Mouse (Mus musculus): Measurements from ENCODE around the gene Add1. TPM values are rescaled to one million over a fixed set of nuclear protein-coding genes. Genes with fewer than 3 reads are reported as not detected.

Gene Add1
- polyA plus RNA-seq (2012; rRNA removed), result 375 and 376 TPM in 2 replicates

DNA sequence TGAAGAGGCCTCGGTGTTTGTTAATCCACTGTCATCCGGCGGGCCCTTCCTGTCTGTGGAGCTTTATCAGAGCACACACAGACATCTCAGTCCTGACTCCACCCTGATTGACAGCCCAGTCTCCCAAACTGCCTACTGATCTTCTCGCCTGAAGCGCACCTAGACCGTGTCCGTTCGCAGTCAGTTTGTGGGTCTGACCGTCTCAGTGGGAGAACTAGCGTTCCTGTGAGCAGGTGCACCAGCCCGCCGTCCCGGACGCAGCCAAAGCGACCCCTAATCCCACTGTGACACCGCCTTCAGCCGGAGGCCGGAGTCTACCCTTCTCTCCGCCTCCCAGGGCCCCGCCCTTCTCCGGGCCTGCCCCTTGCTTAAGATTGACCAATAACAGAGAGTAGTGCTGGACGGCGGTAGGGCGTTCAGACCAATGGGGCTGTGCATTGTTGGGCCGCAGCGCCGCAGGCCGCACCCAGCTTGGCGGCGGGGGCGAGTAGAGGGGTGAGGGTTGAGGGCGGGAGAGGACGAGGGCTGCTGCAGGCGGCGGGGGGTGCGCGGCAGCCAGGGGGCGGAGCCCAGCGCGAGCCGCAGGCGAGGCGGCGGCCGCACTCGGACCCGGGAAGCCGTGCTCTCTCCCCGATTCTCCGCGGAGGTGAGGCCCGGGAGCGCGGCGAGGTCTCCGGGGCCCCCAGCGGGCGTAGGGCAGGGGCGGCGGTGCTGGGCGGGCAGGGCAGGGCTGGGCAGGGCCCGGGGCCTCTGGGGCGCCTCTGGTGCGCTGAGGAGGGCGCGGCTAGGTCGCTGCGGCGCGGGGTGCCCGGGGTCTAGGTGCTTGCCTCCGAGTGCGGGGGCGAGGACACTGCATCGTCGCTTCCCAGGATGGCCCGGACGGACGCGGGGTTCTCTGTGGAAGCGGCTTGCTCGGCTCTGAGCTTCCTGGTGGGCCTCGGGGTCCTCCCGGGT is at the start of gene Add1:
Gene Add1 (plus strand): TSS at position 397 of the 954 bp plus-strand sequence.
- Histone ChIP-seq H3K4me3 (ENCODE audit: insufficient read depth, low read length) (peak within 1 kb of the TSS; percentile 68), H3K27ac (ENCODE audit: insufficient read depth, low read length) (peak within 1 kb of the TSS; percentile 87), H3K4me1 (ENCODE audit: control insufficient read depth, insufficient read depth, low read length) (peaks cover 4% of the 10 kb centered on the region)
- no peak for TF ChIP-seq CTCF (IDR thresholded peaks at IDR 0.05; ENCODE audit: extremely low read depth, insufficient read depth, low read length)
- TF ChIP-seq POLR2A (IDR thresholded peaks at IDR 0.05; ENCODE audit: extremely low read depth, insufficient read depth, low read length), result peak; percentile 95

DNA sequence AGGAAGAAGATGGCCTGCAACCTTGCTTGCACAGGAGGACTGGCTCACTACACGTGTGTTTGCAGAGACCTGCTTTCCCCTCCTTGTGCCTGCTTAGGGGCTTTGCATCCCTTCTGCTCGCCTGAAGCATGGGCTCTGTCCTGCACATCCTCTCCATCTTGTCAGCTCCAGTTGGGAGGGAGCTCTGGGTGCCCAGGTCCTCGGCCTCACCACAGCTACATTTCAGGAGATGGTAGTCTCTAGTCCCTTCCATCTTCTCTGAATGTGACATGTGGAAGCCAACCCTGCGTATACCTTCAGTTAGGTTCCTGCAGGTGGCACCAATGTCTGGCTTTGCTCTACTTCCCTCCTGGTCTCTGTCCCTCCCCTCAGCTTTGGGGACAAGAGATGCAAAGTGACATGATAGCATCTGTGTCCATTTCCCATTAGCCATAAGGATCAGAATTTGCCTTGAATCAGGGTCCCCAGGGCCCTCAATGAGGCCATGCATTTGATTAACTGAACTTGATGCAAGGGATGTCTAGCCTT is 49.4 kb upstream of the Add1 start:
- no peaks in the 10 kb centered on the region for H3K4me1 ChIP-seq (ENCODE audit: control insufficient read depth, insufficient read depth, low read length)
- H3K4me3 ChIP-seq (ENCODE audit: insufficient read depth, low read length), result no peak overlapping the region
- H3K27ac ChIP-seq (ENCODE audit: insufficient read depth, low read length), result no peak overlapping the region
- peak; percentile 34; the same call in 1 of the 2 replicates for TF ChIP-seq CTCF (IDR thresholded peaks at IDR 0.05; ENCODE audit: extremely low read depth, insufficient read depth, low read length)
- TF ChIP-seq POLR2A (IDR thresholded peaks at IDR 0.05; ENCODE audit: extremely low read depth, insufficient read depth, low read length), result no peak

- Histone ChIP-seq H3K4me3 (ENCODE audit: insufficient read depth, low read length) (no peak overlapping the region), H3K27ac (ENCODE audit: insufficient read depth, low read length) (no peak overlapping the region), H3K4me1 (ENCODE audit: control insufficient read depth, insufficient read depth, low read length) (no peaks in the 10 kb centered on the region)
- TF ChIP-seq CTCF (IDR thresholded peaks at IDR 0.05; ENCODE audit: extremely low read depth, insufficient read depth, low read length), result no peak
- no peak for TF ChIP-seq POLR2A (IDR thresholded peaks at IDR 0.05; ENCODE audit: extremely low read depth, insufficient read depth, low read length)
Observed at GRCm38 (mm10) chr5:34524511-34524910, 49.0 kb upstream of the Add1 start.

GRCm38 (mm10) chr5:34525663-34526476 is 47.6 kb upstream of the Add1 start, which contains the start of gene Sh3bp2:
Gene Sh3bp2, plus strand, starts transcription at chr5:34525838.
- H3K4me1 ChIP-seq (ENCODE audit: control insufficient read depth, insufficient read depth, low read length), result no peaks in the 10 kb centered on the region
- TF ChIP-seq POLR2A (IDR thresholded peaks at IDR 0.05; ENCODE audit: extremely low read depth, insufficient read depth, low read length) (peak; percentile 37; the same call in 1 of the 2 replicates), CTCF (IDR thresholded peaks at IDR 0.05; ENCODE audit: extremely low read depth, insufficient read depth, low read length) (no peak)
- H3K27ac ChIP-seq (ENCODE audit: insufficient read depth, low read length), result no peak within 1 kb of the TSS
- peak within 1 kb of the TSS; percentile 39 for H3K4me3 ChIP-seq (ENCODE audit: insufficient read depth, low read length)

DNA sequence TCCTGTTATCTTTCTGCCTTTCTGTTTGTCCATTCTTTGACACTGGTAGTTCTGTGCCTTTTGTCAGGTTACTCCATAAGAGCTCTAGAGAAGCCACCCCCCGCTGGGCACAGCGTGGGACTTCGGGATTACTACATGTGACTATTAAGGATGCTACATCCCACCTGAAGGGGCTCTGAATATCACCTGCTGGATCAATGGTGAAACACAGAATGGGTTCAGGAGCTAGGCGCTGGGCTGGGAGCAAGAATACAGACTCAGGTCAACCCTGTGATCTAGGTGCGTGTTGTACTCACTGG is 47.0 kb upstream of the Add1 start:
- Histone ChIP-seq H3K4me3 (ENCODE audit: insufficient read depth, low read length) (0 out of 2 replicates have a peak overlapping the region, but pooled peaks have one; percentile 39), H3K4me1 (ENCODE audit: control insufficient read depth, insufficient read depth, low read length) (no peaks in the 10 kb centered on the region)
- TF ChIP-seq CTCF (IDR thresholded peaks at IDR 0.05; ENCODE audit: extremely low read depth, insufficient read depth, low read length), result no peak
- no peak for TF ChIP-seq POLR2A (IDR thresholded peaks at IDR 0.05; ENCODE audit: extremely low read depth, insufficient read depth, low read length)

DNA sequence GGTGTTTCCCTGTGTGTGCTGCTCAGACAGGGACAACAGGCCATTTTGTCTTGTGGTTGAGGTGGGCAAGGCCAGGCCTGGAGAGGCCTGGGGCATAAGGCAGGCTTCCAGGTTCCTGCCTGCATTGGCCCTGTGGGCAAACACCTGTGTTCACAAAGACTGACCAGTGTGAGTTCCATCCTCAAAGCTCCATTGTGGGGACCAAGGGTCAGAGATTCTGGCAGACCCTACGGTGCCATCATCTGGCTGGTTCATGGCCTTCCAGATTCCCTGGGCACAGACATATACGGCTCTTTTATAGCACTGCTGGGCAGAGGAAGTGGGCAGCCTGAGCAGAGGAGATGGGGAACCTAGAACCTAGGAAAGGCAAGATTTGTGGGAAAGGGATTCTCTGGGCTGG is 46.1 kb upstream of the Add1 start:
- H3K4me3 ChIP-seq (ENCODE audit: insufficient read depth, low read length), result no peak overlapping the region
- TF ChIP-seq POLR2A (IDR thresholded peaks at IDR 0.05; ENCODE audit: extremely low read depth, insufficient read depth, low read length), result no peak
- no peak for TF ChIP-seq CTCF (IDR thresholded peaks at IDR 0.05; ENCODE audit: extremely low read depth, insufficient read depth, low read length)
- H3K27ac ChIP-seq (ENCODE audit: insufficient read depth, low read length), result no peak overlapping the region
- H3K4me1 ChIP-seq (ENCODE audit: control insufficient read depth, insufficient read depth, low read length), result no peaks in the 10 kb centered on the region

More for the DNA sequence above, 47.0 kb upstream of the Add1 start:
- H3K27ac ChIP-seq (ENCODE audit: insufficient read depth, low read length), result no peak overlapping the region

- H3K27ac ChIP-seq (ENCODE audit: insufficient read depth, low read length), result no peak overlapping the region
- no peak overlapping the region for H3K4me3 ChIP-seq (ENCODE audit: insufficient read depth, low read length)
- TF ChIP-seq CTCF (IDR thresholded peaks at IDR 0.05; ENCODE audit: extremely low read depth, insufficient read depth, low read length) (no peak), POLR2A (IDR thresholded peaks at IDR 0.05; ENCODE audit: extremely low read depth, insufficient read depth, low read length) (no peak)
- H3K4me1 ChIP-seq (ENCODE audit: control insufficient read depth, insufficient read depth, low read length), result no peaks in the 10 kb centered on the region
Observed at GRCm38 (mm10) chr5:34528724-34529123, 44.7 kb upstream of the Add1 start.

DNA sequence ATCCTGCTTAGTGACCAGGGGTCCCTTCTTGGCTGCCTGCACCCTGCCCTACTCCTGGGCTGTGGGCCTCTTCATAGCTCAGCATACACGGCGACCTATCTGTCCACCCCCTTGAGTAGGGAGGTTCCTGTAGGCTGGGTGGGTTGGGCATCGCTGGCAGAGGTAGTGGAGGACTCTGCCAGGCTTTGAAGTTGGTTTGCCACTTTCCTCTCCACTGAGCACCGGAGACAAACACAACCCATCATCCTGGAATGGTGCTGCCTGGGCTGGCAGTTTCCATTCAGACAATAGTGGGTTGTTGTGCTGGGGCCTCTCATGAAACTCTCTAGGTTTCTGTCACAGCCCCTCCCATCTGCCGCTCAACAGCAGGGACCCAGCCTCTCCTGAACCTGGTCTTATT is 43.3 kb upstream of the Add1 start:
- Histone ChIP-seq H3K4me3 (ENCODE audit: insufficient read depth, low read length) (no peak overlapping the region), H3K27ac (ENCODE audit: insufficient read depth, low read length) (0 out of 2 replicates have a peak overlapping the region, but pooled peaks have one; percentile 26), H3K4me1 (ENCODE audit: control insufficient read depth, insufficient read depth, low read length) (no peaks in the 10 kb centered on the region)
- TF ChIP-seq POLR2A (IDR thresholded peaks at IDR 0.05; ENCODE audit: extremely low read depth, insufficient read depth, low read length) (no peak), CTCF (IDR thresholded peaks at IDR 0.05; ENCODE audit: extremely low read depth, insufficient read depth, low read length) (no peak)

- Histone ChIP-seq H3K4me1 (ENCODE audit: control insufficient read depth, insufficient read depth, low read length) (no peaks in the 10 kb centered on the region), H3K27ac (ENCODE audit: insufficient read depth, low read length) (no peak overlapping the region), H3K4me3 (ENCODE audit: insufficient read depth, low read length) (no peak overlapping the region)
- TF ChIP-seq CTCF (IDR thresholded peaks at IDR 0.05; ENCODE audit: extremely low read depth, insufficient read depth, low read length) (no peak), POLR2A (IDR thresholded peaks at IDR 0.05; ENCODE audit: extremely low read depth, insufficient read depth, low read length) (no peak)
Observed at GRCm38 (mm10) chr5:34530687-34531086, 42.8 kb upstream of the Add1 start.
